Mouse (Mus musculus): Measurements from ENCODE around the gene Rarb.

- TF ChIP-seq FLI1 (IDR thresholded peaks at IDR 0.05; ENCODE audit: low read length) (no peak), GATA1 (IDR thresholded peaks at IDR 0.05; ENCODE audit: borderline replicate concordance, low read length) (no peak)
These were observed 386.9 kb downstream of the Rarb start for GRCm38 (mm10) chr14:16431941-16432499.
